Mouse (Mus musculus) cerebellum, adult 8-10 months (tissue): ENCODE results near the gene Fignl1.
A peak's percentile ranks its signal among the peaks of the same experiment; 100 is the strongest.

Source experiments
- DNase-seq: peaks from one replicate; pipeline ENCODE4 v3.0.0; 2022

Gene Fignl1

DNA sequence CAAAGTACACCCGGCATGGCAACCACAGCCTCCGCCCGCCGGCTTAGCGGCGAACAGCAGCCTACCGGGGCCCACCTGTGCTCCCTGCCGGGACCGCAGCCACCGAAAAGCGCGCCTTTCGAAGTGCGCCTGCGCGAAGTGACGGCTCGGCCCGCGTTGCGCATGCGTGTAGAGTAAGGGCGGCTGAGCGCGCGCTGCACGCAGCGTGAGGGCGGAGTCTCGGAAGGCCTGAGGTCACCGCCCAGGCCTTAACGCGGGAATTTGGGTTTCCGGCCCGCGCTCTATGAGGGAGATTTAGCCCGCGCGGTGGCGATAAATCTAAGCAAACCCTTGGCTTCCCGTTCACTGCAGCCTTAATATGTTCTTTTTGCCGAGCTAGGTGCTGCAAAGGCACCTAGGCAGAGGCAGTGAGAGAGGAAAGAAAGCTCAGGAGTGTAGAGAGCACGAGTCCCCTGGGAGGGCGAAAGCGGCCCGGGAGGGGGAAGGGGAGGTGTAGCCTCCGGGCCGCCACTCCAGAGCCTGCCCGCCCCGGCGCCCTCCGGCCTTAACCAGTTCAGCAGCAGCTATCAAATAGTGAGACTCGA lies at the start of gene Fignl1:
Gene Fignl1 (minus strand): TSS at position 143 of the 584 bp plus-strand sequence.
- peak; percentile 96 for DNase-seq

DNA sequence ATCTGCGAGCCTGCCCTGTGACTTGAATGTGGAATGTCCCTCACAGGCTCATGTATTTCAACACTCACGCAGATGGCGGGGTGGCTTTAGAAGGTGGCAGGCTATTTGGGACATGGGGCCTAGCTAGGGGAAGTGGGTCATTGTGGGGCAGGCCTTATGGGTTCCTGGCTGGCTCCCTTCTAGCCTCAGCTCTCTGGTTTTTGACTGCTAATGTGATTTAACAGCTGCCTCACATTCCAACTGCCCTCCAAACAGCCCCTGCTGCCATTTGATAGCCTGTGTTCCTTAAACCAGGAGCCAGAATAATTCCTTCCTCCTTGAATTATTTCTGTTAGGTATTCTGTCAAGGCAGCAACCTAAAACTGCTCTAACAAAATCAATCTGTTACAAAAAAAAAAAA lies 48.2 kb upstream of the Fignl1 start:
- DNase-seq: no peak

DNA sequence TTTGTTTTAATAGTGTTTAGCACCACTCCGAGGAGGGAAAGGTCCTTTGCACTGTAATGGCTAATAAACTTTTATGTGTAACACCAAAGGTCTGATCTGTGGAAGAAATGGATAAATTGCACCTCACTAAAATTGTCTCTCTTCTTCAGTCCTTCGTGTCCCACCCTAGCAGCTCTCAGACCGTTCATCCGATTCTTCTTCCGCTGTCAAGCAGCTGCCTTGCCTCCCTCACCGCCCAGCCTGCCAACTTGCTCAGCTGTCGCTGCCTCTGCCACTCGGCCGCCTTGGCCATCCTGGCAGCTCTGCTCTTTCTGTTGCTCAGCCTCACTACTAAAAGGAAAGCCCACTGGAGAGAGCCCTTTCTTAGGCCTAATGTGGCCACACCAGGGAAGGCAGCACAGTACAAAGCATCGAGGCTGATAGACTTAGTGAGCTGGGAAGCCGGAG lies 46.9 kb upstream of the Fignl1 start:
- no peak for DNase-seq

DNA sequence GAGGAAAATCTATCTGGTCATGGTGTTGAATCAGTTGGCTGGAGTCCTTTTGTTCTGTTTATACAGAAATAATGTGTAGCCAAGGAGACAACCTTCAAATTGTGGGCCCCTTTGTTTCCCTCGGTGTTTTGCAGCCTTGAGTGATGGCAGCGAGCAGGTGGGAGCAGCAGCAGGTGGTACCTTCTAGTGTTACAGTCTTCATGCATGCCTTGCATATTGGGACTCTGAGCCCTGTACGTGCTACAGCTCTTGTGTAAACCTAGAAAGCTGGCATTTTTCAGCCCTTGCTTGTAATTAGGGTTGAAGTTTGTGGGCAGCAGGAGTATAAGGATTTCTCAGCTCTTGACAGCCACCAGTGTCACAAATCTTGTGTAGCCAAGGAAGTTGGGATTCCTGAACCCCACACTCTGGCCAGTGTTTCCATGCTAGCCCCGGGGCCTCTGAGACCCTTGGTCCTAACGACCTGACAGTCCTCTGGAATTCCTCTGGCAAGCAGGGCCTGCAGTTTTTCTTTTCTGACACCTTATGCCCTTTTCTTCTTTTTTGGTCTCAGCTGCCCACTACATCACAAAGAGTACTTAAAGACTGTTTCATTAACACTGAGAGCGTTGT lies 46.4 kb upstream of the Fignl1 start:
- DNase-seq: no peak

DNA sequence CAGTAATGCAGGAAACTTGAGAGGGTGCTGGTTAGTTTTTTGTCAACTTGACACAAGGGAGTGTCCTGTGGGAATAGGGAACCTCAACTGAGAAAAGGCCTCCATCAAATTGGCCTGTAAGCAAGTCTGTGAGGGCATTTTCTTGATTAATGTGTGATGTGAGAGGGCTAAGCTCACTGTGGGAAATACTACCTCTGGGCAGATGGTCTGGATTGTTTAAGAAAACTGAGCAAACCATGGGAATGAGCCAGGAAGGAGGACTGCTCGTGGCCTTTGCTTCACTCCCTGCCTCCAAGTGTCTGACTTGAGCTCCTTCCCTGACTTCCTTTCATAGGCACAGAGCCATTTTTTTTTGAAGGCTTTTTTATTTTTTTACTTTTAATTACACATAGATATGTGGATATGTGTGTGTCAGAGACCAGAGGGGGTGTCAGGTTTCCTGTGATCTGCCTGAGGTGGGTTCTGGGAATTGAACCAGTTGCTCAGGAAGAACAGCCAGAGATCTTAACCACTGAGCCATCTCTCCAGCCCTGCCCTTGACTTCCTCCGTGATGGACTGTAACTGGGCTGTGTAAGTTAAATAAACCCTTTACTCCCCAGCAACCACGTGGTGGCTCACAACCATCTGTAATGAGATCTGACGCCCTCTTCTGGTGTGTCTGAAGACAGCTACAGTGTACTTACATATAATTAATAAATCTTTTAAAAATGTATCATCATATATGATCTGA lies 45.1 kb upstream of the Fignl1 start:
- DNase-seq: no peak

DNA sequence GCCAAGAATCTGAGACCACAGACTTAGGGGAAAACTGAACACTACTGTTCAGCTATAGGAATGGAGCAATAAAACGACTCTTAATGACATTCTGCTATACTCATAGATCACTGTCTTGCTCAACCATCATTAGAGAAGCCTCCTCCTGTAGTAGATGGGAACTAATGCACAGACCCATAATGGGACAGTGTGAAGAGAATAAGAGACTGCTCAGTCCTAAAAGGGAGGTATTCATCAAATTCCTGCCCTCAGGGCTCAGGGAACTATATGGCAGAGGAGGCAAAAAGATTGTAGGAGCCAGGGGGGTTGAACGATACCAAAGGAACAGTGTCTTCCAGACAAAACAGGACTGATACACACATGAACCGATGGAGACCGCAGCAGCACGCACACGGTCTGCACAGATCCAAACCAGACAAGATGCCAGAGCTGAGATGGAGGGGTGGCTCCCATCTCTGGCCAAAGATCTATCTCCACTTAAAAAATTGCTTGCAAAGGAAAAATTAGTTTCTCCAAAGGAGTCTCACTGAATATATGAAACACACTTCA lies 43.3 kb upstream of the Fignl1 start:
- DNase-seq: no peak

DNA sequence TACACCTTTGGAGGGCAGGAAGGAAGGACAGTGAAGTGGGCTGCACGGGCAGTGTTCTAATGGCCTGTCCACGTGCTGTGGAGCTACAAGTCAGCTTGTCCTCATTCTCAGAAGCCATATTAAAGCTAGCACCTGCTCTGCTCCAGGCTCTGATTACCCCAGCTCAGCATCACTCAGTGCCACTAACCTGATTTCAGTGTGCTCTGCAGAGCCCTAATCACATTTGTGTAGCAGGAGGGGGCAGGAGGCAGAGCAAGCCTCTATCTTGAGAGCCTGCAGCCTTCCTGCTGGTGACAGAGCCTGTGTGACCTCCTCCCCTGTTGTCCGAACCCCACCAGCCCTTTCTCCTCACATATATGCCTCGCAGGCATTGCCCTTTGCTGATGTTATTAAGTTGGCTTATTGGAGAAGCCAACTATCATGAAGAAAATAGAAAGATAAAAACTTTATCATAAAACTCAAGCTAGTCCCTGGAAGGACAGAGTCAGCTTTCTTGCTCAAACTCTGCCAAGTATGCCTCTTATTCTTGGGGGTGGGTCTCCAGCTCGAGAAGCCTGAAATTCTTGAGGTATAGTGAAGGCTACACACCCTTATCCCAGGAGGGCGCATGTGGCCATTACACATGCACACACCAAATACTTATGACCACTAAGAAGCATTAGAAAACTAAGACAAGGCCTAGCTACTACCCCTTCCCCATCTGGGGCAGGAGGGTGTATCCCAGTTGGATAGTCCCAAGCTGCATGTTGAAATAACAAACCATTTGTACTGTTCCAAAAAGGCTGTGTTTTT lies 41.9 kb upstream of the Fignl1 start:
- no peak for DNase-seq

DNA sequence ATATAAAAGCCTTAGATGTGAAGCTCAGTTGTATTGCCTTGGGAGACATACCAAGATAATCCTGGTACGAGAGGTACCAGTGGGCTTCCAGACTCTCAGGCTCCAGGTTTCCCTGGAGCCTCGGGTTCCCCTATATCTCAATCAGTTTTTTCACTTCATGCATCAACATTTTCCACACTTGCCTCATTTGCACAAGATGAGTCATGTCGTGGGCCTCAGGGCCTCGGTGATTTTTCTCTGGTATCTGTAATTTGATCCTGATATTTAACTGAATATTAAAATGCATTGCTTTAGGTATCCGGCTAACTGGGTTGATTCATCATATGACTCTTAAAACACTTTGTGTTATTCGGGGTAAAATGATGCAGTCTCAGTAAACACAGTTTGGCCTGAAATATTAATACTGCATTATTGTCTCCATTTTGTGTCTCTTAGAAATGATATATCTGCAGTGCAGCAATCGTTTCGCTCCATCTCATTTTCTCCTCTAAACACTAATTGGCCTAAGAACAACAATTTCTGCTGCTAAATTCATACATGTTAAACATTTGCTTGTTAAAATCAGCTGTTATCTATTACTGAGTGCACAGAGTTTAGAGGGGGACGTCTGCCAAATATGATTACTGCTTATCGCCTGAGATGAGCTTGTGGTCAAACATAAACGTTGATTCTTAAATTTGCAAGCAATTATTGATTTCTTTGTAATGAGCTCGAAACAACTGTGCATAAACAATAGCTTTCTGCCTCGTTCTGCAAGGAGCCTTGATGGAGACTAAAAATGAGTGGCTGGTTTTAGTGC lies 41.0 kb upstream of the Fignl1 start:
- DNase-seq: no peak

DNA sequence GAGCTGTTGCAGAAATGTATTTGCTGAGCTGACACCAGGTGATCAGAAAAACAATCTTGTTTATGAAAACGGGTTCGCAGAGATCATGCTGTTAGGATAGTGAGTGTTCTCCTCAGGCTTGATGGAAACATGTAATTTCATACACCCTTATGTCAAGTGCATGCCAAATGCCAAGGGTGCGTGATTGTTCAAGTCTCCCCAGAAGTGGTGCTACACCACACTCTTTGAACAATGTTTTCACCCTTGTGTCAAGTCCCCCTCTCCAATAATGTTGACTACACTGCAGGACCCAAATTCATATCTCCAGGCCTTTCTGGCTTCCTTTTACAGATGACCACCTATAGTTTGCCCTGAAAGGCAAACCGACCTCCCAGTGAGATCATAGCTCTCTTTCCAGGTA lies 39.7 kb upstream of the Fignl1 start:
- DNase-seq: no peak

DNA sequence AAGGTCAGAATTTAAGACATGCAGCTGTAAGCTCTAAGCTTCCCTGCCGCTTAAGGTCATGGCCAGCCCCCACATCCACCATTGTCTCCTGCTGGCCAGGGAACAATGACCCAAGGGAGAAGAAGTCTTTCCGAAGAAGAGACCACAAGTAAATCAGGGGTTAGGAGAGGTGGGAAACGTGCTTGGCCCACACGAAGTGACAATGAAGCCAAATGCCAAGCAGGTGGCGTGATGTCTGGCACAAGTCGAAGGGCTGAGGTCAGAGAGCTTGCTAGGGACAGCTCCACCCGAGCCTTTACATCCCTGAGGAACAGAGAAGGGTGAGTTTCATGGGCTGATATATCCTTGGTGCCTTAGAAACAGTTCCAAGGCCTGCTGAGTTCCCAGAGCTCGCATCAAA lies 36.3 kb upstream of the Fignl1 start:
- no peak for DNase-seq

DNA sequence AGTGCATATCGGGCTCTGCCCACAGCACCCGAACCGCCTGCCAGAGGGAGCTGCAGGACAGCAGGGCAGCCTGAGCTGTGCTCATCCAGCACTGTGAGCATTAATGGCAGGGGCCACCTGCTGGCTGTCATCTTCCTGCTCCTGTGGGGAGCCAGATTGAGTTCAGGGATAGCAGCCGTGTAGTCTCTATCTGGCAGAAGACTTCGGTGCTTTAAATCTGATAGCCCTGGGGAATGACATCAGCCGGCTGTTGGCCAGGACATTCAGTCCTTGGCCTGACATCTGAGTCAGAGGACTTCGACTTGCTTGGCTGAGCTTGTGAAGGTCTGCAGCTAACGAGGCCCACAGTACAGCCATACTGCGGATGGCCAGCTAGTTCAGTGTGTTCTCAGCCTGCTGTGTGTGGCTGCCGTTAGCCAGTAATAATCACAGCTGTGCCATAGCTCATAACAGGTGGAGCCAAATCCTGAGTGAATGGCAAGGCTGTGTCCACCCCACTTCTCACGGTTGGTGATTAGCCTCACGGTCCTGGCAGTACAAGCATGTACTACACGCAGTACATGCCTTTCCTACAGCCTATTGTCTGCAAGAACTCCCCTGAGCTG lies 35.7 kb upstream of the Fignl1 start:
- DNase-seq: peak; percentile 20

DNA sequence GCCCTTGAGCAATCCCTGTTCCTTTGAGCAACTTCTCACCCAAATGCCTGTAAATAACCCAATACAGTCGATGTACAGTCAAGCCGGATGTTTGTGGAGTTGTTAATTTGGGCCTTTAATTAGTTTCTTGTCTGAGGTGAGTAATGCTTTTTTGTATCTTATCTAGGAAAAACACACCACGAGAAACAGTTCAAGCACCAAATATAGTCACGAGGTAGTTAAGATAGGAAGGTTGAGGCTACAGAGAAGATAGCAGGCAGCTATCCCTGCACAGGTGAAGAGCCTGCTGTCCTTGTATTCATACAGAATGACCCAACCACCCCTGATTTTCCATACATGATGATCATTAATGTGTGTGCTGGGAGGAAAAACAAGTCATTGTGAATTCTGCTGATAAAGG lies 32.8 kb upstream of the Fignl1 start:
- no peak for DNase-seq

DNA sequence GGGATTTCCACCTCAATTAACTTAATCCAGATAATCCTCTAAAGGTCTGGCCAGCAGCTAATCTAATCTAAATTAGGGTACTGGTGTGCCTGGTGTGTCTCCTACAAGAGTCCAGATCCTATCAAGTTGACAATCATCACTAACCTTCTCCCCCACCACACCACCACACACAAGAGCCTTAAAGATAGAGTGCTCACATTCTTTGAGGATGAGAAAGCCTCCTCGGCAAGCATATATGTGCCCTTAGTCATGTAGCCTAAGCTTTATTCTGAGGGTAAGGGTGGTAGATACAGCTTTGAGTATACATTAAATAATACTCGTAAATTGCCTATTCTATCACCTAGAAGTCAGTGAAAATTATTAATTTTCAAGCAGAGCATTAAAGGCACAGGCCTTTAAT lies 32.0 kb upstream of the Fignl1 start:
- no peak for DNase-seq

DNA sequence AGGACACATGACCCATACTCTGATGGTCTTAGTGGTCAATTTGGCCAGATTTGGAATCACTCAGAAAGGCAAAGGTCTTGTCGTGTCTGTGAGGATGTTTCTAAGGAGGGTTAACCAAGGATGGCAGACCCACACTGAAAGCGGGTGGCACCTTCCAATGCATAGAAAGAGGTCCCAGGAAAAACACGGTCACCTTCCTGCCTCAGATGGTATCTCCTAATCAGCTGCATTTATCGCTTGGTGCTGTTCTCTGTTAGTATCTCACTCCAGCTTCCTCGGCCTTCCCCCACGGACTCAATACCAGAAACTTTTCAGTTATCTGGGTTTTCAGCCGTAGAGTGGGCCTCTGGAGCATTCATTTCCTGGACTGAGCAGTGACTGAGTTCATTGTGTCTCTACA lies 31.1 kb upstream of the Fignl1 start:
- DNase-seq: no peak

DNA sequence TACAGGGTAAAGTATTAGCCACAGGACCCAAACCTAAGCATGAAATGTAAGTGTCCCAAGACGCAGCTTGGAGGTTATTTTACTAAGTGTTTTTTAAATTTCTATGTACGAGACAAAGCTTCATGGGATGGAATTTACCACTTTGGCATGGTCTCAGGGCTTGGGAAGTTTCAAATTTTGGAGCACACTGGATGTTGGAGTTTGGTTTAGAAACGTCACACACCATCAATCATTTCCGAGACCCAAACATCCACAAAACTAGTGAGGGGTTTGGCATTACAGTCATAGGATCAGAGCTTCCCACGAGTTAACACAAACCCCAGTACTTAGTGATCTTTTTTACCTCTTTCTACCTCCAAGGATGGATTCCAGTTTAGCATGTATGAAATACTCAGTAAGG lies 28.6 kb upstream of the Fignl1 start:
- no peak for DNase-seq

DNA sequence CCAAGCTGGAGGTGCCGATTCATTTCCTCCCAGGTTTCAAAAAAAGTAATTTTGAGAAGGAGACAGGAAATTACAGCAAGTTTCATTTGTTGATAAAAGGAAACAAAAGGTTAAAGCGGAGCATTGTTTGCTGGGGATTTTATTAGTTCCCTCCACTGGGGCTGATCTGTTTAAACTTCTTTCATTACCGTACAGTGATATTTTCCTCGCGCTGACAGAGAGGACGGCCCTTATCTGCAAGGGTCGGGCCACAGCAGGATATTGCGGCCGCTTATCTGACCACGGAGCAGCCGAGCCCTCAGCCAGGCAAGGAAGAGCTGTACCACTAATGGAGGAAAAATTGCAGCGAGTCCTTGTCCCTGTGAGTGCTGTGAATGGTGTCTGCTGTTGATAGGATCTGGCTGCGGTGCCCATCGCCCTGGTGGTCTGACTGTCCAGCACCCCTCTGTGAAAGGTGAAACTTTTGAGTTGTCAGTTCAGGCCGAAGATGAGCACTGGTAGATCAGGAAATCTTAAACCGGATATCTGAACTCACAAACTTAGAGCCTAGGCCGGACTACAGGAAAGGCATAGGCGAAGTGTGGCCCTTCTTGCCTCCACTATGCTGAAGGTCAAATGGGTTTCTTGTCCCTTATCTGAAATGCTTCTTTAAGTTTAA lies 28.1 kb upstream of the Fignl1 start:
- no peak for DNase-seq

DNA sequence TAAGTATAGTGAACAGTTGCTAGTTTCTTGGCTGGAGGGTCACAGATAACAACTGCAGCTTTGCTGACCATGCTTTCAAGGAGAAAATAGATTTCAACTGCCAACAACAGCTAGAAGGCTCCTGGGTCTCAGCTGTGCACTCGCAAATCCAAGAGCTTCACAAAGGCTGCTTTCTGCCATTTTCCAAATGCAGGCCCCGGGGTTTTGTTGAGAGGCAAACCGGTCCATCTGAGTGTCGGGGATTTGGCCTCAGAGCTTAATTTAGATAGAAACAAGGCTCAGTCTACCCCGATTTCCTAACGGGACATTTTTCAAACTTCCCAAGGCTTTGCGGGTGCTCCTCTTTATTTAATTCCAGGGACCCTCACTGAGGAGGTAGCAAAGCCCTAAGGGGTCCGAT lies 27.5 kb upstream of the Fignl1 start:
- DNase-seq: no peak

DNA sequence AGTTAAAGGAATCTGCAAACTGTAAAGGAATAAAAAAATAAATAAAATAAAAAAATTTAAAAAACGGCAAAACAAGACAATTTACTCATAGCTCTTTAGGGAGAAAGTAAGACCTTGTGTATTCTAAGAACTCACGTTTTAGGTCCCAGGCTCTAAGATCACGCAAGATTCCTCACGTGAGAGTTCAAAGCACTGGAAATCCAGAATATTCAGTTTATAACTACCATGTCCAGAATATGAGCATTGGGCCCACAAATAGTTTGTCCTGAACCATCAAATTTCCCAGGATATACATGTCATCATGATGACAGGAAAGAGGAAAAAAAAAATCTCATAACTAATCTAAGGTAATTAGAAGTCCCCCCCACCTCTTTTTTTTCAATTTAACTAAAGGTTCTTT lies 27.0 kb upstream of the Fignl1 start:
- no peak for DNase-seq

DNA sequence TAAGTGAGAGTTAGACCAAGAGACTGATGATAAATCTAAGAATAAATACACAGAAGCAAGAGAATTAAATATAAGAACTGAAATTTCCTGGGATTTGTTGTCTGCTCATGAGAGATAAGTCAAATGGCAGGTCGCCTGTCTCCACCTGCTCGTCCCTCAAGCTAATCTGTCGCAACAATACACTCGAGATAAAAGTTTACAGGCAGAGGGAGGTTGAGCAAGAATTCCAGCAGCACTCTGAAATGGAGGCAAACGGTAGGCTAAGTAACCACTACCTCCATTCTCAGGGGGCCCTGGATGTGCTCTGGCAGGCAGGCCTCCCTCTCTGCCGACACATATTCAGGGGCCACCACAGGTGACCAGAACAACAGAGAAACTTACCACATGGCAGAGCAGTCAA lies 26.6 kb upstream of the Fignl1 start:
- DNase-seq: no peak

DNA sequence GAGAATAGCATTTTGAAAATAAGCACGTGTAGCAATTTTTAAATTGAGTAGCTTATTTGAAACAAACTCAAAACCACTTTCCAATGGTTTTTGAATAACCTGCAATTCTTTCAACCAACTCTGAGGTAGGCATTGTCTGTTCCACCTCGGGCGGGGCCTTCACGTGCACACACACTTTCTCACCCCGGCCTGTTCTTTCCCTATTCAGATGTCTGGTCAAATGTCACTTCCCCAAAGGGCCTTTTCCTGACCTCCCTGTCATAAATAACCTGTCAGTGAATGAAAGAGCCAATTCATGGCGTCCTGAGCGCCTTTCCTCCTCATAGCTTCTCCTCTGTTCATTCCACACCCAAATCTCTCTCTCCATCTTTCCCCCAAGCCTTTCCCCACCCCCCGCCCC lies 24.3 kb upstream of the Fignl1 start:
- no peak for DNase-seq

DNA sequence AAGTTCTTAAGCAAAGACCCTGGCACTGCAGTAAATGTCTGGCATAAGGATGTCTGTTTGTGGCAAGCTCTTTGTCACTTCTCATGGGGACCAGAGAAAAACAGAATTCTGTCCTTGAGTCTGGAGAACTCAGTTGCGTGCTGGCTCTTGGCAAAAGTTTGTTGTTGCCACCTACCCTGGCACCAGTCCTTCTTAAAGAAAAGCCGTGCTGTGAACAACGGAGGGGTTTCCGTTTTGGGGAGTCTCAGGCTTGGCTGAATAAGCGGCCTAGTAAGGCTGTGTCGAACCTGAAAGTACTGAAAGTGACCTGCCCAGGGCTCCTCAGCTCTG lies 24.0 kb upstream of the Fignl1 start:
- no peak for DNase-seq
